Mouse (Mus musculus): Measurements from ENCODE around the gene Nfe2l3.
A peak's percentile ranks its signal among the peaks of the same experiment; 100 is the strongest.
"Not testable (repeated sequence)": the region's sequence is repeated elsewhere in the genome, so short reads cannot be mapped to it uniquely, and the experiment has no call there.

Nfe2l3 gene

DNA sequence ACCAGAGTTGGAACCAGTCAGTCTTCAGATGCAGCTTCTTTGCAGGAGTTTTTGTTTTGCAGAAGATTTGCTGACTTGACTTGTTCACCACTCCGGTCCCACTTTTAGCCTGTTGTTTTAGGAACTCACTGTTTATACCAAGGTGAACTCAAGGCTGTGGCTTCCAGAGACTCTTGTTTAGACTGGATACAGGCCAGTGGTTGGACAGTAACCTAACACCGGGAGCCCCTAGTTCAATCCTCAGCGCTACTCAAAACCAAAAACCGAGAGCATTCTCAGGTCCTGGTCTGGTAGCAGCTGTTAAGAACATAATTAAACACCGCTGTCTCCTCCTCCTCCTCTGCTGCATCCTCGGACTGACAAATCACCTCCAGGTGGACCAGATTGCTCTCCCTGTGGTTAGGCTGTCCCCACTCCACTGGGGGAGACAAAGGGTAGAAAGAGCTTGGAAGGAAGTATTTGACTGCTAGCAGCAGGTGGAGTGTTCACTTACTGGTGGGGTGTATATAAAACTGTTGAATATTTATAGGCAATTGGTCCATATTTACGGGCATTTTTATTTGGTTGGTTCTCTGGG is 20.5 kb downstream of the Nfe2l3 start:
- DNase-seq (ENCODE audit: low spot score), result no peak

DNA sequence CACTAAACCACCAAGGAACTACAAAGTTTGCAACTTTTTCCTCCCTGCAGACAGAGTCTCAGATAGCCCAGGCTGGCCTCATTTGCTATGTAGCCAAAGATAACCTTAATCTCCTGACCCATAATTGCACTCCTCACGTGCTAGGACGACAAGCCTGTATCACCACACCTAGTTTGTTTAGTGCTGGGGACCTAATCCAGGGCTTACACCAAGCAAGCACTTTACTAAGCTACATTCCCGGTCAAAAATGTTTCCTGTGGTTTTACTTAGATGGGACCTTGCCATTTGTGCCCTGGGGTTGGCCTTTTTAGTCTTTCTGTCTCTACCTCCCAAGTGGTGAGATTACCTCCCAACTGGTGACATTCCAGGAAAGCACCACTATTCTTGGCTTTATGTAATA is 22.5 kb downstream of the Nfe2l3 start:
- DNase-seq (ENCODE audit: low spot score), result no peak

DNA sequence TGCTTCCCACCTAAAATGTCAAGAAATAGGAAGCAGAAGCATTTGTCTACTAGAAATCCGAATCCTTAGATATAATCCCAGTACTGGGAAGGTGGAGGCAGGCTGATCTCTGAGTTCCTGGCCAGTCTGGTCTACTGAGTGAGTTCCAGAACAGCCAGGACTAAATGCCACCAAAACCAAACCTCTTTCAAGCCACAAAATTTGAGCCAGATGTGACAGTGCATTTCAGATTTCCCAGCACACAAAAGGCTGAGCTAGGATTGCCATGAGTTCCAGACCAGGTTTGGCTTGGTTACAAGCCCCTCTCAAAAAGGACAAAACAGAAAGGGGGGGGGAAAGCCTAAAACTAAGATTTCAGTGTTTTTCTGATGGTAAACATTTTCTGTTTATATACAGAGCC is 23.7 kb downstream of the Nfe2l3 start:
- no peak for DNase-seq (ENCODE audit: low spot score)

DNA sequence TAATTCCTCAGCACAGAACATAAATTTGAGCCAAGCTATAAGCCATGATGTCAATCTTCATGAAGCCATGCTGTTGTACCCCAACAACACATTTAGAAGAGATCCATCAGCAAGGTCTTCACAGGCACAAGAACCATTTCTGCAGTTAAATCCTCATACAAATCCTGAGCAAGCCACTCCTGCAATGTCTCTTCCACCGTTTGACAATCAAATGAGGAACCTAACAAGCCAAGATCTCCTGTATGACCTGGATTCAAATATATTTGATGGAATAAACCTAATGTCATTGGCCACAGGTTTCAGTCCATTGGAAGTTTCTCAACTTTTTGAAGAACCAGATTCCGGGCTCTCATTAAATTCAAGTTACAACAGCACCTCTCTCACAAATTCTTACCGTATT is 24.8 kb downstream of the Nfe2l3 start:
- DNase-seq (ENCODE audit: low spot score), result no peak

DNA sequence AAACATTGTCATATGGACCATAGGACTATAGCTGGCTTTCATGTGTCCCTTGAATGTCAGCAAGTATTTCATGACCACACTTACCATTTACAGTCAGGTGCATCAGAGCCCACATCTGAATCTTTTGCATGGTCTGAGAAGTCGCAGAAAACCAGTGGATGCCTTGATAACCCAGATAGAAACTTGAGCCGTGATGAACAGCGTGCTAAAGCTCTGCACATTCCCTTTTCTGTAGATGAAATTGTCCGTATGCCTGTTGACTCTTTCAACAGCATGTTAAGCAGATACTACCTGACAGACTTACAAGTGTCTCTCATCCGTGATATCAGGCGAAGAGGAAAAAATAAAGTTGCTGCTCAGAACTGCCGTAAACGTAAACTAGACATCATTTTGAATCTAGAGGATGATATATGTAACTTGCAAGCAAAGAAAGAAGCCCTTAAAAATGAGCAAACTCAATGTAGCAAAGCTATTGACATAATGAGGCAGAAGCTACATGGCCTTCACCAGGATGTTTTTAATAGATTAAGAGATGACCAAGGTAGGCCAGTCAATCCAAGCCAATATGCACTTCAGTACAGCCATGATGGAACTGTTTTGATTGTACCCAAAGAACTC is 25.4 kb downstream of the Nfe2l3 start:
- DNase-seq (ENCODE audit: low spot score), result no peak

DNA sequence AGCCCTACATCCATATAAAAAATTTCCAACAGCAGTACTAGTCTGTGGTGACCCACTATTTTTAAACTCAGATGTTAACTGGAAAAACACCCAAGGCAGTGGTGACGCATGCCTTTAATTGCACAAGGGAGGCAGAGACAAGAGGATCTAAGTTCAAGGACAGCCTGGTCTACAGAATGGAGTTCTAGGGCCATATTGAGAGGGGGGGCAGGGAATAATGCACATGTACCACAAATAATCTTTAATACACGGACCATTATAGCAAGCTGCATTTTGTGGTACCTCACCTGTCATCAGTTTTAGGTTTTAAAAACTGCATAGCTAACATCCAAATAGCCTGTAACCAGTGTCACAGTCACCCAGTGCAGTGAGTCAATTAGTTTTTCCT is 26.4 kb downstream of the Nfe2l3 start:
- DNase-seq (ENCODE audit: low spot score), result peak; percentile 51

DNA sequence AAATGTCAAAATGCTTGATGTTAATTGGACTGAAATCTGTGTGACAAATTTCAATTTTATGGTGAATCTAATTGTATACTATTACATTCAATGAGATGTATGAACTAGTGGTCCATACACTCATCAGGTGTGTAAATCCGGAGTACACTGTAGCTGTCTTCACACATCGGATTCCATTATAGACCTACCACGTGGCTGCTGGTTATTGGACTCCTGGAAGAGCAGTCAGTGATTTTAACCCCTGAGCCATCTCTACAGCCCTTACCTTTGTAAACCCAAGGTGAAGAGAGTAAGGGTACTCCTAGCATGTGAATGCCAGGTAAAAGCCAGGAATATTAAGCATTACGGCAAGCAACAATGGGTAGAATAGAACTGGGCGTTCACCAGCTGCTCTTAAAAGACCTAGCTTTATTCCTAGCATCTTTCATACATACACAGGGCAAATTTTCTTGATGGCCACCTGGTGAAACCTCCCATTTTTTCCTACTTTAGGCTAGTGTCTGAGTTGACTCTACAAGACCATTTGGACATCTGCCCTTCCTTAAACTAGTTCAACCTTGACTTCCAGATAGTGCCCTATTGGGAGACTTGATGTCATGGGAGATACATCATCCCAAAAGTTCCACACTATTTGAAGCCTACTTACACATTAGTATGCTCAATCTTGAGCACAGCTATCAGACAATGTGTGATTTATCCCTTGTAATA is 27.0 kb downstream of the Nfe2l3 start:
- DNase-seq (ENCODE audit: low spot score), result peak; percentile 71

DNA sequence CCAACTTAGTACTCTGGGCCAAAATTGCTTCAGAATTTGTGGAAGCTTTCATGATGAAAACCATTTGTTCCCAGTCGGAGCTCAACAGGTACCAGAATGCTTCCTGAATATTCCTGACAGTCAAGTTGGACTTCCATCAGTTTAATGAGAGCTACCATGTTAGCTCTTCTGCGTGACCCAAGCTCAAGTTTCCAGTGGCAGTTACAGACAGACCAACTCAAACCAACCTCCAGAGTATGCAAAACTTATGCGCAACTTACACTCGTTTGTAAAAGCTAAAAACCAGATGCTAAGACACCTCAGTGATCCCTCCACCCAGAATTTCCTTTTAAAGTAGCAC is 27.5 kb downstream of the Nfe2l3 start:
- DNase-seq (ENCODE audit: low spot score), result peak; percentile 36

DNA sequence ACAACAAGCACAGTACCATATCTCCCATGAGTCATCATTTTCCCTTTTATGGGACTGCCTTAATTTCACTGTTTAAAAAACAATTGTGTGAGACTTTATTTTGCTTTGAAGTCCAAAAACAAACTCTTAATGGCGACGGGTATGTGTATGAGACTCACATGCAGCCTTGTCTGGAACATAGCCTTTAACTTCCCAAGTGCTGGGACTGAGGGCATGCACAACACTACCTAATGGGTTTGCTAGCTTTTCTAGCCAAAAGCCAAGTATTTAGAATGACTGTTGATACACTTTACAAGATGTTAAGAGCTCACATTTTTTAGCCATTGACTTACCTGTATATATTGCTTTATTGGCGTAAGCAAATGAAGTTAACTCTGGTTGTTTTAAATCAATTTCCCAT is 27.9 kb downstream of the Nfe2l3 start:
- no peak for DNase-seq (ENCODE audit: low spot score)

DNA sequence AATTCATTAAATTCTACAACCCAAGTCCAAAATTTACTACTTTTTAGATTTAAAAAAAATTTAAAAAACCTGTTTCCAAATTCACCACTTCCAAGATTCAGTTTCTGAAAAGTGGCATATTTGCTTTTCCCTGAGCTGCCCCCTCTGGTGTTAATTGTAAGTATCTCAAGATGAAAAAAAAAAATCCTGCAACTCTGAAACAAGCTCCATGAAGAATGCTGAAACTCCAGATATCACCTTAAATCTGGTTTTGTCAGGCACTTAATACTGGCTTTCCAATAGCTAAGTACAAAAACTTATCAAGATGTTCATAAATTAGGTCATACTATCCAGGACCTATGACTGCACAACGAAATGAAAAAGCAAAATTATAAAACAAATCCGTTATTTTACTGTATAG is 35.2 kb downstream of the Nfe2l3 start:
- no peak for DNase-seq (ENCODE audit: low spot score)

DNA sequence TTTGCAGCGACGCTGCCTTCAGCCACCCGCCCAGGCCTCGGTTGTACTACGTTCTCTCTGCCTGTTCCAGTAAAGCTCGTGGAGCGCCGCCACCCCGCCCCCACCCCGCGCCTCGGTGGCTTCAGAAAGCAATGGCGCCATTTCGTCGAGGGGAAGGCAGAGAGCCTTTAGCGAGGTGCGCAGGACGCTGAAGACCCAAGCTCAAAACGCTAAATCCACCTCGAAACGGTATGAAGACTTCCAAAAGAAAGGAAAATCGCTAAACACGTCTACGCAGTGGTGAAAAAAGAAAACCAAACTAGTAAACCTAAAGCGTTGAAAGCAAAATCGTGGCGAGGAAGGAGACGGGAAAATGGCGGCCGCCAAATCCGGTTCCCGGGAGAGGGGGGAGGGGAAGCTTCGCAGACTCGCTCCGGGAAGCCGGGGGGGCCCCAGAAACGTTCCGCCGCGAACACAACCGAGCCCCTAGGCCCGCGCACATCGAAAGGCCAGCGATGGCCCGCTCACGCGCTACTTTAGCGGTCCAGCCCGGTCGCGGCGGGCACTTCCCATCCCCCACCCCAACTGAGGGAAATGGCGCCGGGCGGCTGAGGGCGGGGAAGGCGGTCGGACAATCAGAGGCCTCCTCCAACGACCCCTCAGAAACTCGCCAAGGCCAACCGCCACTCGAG is 36.6 kb downstream of the Nfe2l3 start:
- peak; percentile 82 for DNase-seq (ENCODE audit: low spot score)

DNA sequence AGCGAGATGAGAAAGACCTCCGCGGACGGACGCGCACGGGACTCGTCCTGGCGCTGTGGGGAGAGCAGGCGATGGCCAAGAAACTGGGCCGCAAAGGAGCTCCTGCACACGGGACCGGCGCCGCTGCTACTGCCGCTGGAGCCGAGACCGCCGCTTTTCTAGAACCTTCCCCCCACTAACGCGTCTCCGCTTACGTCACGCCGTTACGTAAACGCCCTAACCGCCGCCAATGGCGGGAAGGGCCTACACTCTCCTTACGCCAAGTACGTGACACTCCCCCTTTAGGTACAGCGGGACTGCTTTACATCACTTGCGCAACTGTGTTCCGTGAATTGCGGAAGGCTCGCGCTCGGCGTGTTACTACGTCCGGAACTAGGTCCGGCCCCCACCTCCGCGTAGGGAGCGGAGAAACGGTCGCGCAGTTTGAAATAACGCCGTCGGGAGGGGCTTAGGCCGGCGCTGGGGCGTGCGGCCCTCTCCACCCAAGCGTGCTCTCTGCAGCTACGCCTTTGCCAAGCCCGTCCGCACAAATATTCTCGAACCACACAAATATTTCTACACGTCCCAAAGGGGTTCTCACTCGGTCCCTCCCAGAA is 37.3 kb downstream of the Nfe2l3 start, which contains the start of gene Hnrnpa2b1:
Gene Hnrnpa2b1 (minus strand): TSS at position 180 of the 596 bp plus-strand sequence.
- peak; percentile 100 for DNase-seq (ENCODE audit: low spot score)

DNA sequence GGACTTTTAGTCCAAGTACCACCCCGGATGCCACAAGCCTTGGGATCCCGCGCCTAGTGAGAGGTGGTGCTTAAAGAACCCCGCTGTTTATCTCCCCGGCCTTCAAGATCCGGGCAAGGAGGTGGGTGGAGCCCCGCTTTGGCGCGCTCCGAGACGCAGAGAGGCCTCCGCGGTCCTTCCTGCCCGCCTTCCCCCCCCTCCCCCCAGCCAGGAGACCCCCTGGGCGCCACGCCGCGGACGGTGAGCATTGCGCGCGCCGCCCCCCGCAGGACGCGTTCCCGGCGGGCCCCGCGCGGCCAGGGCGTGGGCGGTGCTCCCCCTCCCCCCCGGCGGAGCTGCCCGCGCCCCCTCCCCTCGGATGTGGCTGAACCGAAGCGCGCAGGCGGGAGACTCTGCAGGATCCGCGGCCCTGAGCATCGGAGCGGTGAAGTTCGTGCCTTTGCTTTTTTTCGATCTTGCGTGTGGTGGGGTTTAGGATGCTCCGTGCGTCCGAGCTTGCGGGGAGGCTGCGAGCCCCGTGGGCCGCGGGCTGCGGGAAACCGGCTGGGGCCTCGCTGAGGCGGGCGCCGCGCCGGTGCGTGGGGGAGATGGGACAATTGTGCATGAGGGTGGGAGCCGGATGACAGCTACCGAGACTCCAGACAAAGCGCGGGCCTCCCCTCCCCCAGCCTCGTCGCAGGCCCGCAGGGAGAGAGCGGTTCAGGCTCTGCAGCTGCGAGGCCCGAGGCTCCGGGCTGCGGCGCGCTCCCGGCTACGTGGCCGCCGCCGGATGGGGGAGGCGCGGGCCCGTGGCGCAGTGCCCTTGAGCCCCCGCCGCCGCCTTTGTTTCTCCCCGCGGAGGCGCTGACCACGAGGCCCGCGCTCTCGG is 38.1 kb downstream of the Nfe2l3 start, which contains the start of gene Cbx3:
Gene Cbx3 (plus strand): TSS at position 50 of the 868 bp plus-strand sequence.
- peak; percentile 92 for DNase-seq (ENCODE audit: low spot score)

DNA sequence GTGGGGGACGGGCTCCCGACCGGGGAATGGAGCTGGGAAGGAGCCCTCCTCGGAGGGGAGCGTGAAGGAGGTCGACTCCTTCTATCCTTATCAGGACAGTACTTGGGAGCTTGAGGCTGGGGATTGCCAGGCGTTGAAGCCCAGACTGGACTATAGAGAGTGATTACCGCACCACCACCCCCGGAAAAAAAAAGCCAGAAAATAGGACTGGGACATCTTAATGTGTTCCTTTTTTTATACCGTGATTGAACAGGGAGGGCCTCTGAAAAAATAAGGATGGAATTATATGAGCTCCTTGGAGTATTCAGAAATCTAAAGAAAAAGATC is 38.7 kb downstream of the Nfe2l3 start:
- DNase-seq (ENCODE audit: low spot score), result no peak

DNA sequence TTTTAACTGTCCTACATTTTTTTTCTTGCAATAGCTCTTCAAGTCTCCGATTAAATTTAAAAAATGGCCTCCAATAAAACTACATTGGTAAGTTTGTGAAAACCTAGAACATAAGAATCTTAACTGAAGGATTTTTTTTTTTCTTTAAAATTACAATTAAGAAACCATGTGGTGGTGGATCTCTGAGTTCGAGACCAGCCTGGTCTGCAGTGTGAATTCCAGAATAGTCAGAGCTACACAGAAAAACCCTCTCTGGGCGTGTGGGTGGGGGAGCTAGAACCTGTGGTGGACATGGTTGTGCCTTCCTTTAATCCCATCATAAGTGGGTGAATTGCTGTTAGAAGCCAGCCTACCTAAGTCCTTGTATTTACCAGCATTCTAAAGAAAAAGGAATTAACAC is 39.3 kb downstream of the Nfe2l3 start:
- DNase-seq (ENCODE audit: low spot score), result peak; percentile 43

DNA sequence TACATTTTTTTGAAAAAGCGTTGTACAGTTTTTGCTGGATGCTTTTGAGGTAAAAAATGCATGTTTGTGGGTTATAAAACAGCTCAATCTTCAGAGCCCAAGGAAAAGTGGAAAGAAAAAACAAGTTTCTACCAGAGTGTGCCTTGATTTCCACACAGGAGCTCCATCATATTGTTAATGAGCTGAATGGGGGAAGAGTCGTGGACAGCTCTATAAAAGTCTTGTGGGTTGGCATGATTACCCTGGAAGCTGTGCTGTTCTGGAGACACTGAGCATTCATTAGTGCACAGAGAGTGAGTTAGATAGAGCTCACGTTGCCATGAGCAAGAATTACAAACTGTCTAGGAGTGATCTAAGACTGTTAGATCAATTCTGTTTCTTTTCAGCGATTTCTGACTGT is 39.7 kb downstream of the Nfe2l3 start:
- no peak for DNase-seq (ENCODE audit: low spot score)

DNA sequence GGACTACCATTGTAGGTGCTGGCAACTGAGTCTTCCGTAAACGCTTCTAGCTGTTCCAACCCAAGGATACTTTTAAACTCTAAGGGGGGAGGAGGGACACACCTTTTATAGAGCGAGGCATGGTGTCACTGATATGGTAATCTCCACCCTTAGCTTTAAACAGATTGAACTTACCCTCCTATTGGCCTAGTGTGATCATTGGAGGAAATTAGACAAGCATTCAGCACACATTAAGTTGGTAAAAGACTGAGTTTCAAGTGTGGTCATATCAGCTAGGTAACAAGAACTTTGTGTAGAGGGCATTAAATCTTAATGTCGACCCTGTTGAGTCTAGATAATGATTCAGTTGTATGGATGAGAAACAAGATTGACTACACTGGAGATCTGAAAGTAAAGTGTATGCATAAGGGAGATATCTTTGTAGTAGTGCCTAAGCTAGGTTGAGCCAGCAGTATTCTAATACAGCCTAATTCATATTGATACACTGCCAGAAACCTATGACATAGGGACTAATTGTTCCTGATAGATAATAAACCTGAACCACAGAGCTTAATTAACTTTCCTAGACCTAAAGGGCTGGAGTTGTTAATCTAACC is 46.8 kb downstream of the Nfe2l3 start:
- no peak for DNase-seq (ENCODE audit: low spot score)

DNA sequence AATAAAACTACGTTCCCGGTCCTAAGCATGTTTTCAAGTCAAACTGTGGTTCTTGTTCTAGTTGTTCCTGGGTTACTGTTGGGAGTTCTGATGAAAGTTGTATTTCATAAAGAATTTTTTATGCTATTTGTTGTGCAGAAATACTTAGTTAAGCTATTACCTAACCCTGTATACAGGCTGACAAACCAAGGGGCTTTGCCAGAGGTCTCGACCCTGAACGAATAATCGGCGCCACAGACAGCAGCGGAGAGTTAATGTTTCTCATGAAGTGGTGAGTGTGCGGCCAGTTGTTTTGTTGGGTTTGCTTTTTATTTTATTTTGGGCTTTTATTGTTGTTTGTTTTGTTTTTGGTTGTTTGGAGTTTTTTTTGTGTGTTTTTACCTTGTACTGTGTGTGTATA is 49.1 kb downstream of the Nfe2l3 start:
- no peak for DNase-seq (ENCODE audit: low spot score)

DNA sequence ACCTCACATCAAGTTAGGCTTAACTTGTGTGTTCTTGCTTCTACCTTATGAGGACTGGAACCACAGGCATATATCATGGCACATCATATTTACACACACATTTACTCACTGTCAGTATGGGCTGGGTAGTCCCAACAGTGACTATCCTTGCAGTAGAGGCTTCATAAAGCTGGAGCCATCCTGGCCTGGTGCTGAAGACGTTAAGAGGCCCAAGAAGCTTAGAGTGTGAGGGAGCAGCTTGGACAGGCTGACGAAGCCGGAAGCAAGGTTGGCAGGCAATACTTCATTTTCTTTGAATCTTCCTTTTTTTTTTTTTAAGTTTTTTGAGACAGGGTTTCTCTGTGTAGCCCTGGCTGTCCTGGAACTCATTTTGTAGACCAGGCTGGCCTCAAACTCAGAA is 51.4 kb downstream of the Nfe2l3 start:
- no peak for DNase-seq (ENCODE audit: low spot score)

DNA sequence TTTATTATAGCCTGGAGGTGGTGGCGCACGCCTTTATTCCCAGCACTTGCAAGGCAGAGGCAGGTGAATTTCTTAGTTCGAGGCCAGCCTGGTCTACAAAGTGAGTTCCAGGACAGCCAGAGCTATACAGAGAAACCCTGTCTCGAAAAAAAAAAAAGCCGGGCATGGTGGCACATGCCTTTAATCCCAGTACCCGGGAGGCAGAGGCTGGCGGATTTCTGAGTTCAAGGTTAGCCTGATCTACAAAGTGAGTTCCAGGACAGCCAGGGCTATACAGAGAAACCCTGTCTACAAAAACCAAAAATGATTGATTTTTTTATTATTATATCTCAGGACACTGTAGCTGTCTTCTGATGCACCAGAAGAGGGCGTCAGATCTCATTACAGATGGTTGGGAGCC is 52.1 kb downstream of the Nfe2l3 start:
- not testable (repeated sequence) for DNase-seq (ENCODE audit: low spot score)

DNA sequence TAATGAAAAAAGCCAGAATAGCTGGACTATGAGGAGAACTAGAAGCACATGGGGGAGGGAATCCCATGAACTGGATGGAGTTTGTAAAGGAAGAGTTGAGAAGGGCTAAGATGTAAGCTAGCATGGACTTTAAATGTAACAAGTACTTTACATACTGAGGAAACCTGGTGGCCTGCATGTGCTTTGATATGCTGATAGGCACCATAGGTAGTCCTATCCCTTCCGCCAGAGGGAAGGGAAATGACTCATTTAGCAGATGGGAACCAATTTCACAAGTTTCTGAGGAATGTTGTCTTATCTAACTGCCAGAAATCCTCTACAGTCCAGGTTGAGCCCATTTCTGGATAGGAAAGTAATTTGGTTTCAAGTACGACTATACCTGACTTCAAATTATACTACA is 53.2 kb downstream of the Nfe2l3 start:
- DNase-seq (ENCODE audit: low spot score), result no peak

Data from embryo, embryonic 10 days (tissue).